Mouse (Mus musculus) erythroid progenitor cell, adult 5-6 weeks (primary cell): Measurements from ENCODE around the gene Sept9. TPM values are rescaled to one million over a fixed set of nuclear protein-coding genes. Genes with fewer than 3 reads are reported as not detected.

ENCODE experiments used
- ATAC-seq: replicated peaks from 2 replicates; pipeline ENCODE4 v1.8.0; 2016; ENCODE audit warnings: moderate number of reproducible peaks, mild to moderate bottlenecking, moderate TSS enrichment, inconsistent platforms; ENCODE audit not compliant: poor library complexity, low FRiP score, severe bottlenecking
- total RNA-seq, 2 experiments: library from RNA; stranded (forward) in 1 of 2; stranded (reverse) in 1 of 2; fragments of 150-400 nt in 1 of 2; fragments of 186-747, 209-891 nt in 1 of 2; gene quantifications; 2 replicates each; pipeline versions ENCODE4 v1.2.3 to v1.2.4; 2015 to 2017; ENCODE audit warnings: low replicate concordance in 2 of 2

Sept9 gene
- total RNA-seq, 2 experiments from 2014 or later = 15.1 to 16.0 TPM

DNA sequence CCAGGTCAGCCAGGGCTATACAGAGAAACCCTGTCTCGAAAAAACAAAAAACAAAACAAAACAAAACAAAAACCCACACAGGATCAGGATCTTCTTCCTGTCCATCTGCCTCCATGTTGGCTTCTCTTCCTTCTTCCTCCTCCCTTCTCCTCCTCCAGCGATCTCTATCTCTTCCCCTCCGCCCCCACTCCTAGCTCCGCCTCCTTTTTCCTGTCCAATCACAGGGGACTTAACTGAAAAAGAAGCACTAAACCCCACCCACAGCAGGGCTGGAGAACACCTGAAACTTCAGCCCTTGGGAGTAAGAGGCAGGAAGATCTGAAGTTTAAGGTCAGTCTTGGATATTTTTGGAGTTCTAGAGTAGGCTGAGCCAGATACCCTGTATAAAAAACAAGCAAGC, 212.2 kb downstream of the Sept9 start:
- no peak for ATAC-seq

Other genes with a start within 250 kb of the Sept9 start
- gene Sec14l1, start 84.5 kb upstream of the Sept9 start, total RNA-seq (2015; ENCODE audit: low replicate concordance) = 27.4 and 32.3 TPM in 2 replicates
- 41.3 and 44.3 TPM in 2 replicates for gene Sec14l1, start 84.5 kb upstream of the Sept9 start, total RNA-seq (2017; ENCODE audit: low replicate concordance)